Comparison of ENCODE assay signal across 10 mouse cellular contexts in genomic region chr11:22719570-22719969, GRCm38 (mm10).
DNase-seq lines count a peak whose midpoint lies in the region; ATAC-seq and TF ChIP-seq lines count a peak whose summit lies in the region.
"Had no signal": no experiment of that assay in that cellular context is flagged by ENCODE, and none has a peak within 500 bp of the region (broad histone marks: within the 10 kb centered on the region; RNA-seq: fewer than 3 reads in every experiment).

No protein-coding gene starts in this region.

- peak; percentile 2 for DNase-seq in hindbrain, embryonic 11.5 days (ENCODE audit: low spot score)
- peak; percentile 27 to 36 for DNase-seq in adrenal gland, postnatal 36 days
- peak in 1 of 2 experiments; percentile 12 for DNase-seq in left cerebral cortex, adult 2 months (ENCODE audit: extremely low spot score in 1 of 2, low spot score in 2 of 2)
- DNase-seq in testis, postnatal 10 days (ENCODE audit: low spot score) = no peak
- DNase-seq in retina, postnatal 1 day = no peak
- DNase-seq: cerebellum, postnatal 36 days; gastrocnemius, postnatal 10 days had no signal

- H3K36me3 ChIP-seq in hindbrain, embryonic 11.5 days (ENCODE audit: control insufficient read depth, insufficient read depth, low read length) = no peaks in the 10 kb centered on the region
- no peaks in the 10 kb centered on the region for H3K36me3 ChIP-seq in hindbrain, embryonic 16.5 days (ENCODE audit: control insufficient read depth, insufficient read depth, low read length)
- no peaks in the 10 kb centered on the region for H3K36me3 ChIP-seq in C2C12 (ENCODE audit: control insufficient read depth, insufficient read depth)

- TF ChIP-seq CTCF in C2C12 (IDR thresholded peaks at IDR 0.05; ENCODE audit: control insufficient read depth, insufficient read depth, insufficient read length) = no peak
- no peak for TF ChIP-seq CTCF in left cerebral cortex, adult 2 months (IDR thresholded peaks at IDR 0.05)

- H3K9ac ChIP-seq in hindbrain, embryonic 11.5 days (ENCODE audit: low read depth, low read length) = no peak overlapping the region
- H3K9ac ChIP-seq in hindbrain, embryonic 16.5 days (ENCODE audit: low read depth, low read length) = no peak overlapping the region

- no peak overlapping the region for H3K4me3 ChIP-seq in hindbrain, embryonic 11.5 days (ENCODE audit: low read depth, low read length)
- no peak overlapping the region for H3K4me3 ChIP-seq in hindbrain, embryonic 16.5 days (ENCODE audit: low read length)
- H3K4me3 ChIP-seq in C2C12 (ENCODE audit: insufficient read depth, poor library complexity, severe bottlenecking) = no peak overlapping the region
- H3K4me3 ChIP-seq in left cerebral cortex, adult 2 months = no peak overlapping the region

- no peak overlapping the region for H3K4me2 ChIP-seq in hindbrain, embryonic 11.5 days (replicated peaks; ENCODE audit: low read depth, low read length)
- no peak overlapping the region for H3K4me2 ChIP-seq in hindbrain, embryonic 16.5 days (ENCODE audit: low read length)

- no peak overlapping the region for H3K27ac ChIP-seq in hindbrain, embryonic 11.5 days (ENCODE audit: low read depth, low read length)
- H3K27ac ChIP-seq in hindbrain, embryonic 16.5 days (ENCODE audit: low read depth, low read length) = no peak overlapping the region
- peak overlapping the region; percentile 60 for H3K27ac ChIP-seq in left cerebral cortex, adult 2 months

- H3K9me3 ChIP-seq in hindbrain, embryonic 11.5 days (ENCODE audit: control insufficient read depth, low read length) = no peaks in the 10 kb centered on the region
- H3K9me3 ChIP-seq in hindbrain, embryonic 16.5 days (ENCODE audit: control insufficient read depth, low read length) = no peaks in the 10 kb centered on the region

- no peak for ATAC-seq in hindbrain, embryonic 11.5 days (ENCODE audit: low FRiP score)
- no peak for ATAC-seq in hindbrain, embryonic 16.5 days
- ATAC-seq in megakaryocyte, adult 5-6 weeks (ENCODE audit: poor library complexity, severe bottlenecking) = no peak

- no peaks in the 10 kb centered on the region for H3K79me3 ChIP-seq in C2C12 (ENCODE audit: low read depth)

- no peaks in the 10 kb centered on the region for H3K4me1 ChIP-seq in hindbrain, embryonic 11.5 days (replicated peaks; ENCODE audit: control insufficient read depth, insufficient read depth, low read length)
- no peaks in the 10 kb centered on the region for H3K4me1 ChIP-seq in hindbrain, embryonic 16.5 days (ENCODE audit: control insufficient read depth, insufficient read depth, low read depth, low read length)

- no peaks in the 10 kb centered on the region for H3K27me3 ChIP-seq in hindbrain, embryonic 11.5 days (ENCODE audit: control insufficient read depth, insufficient read depth, low read length)
- no peaks in the 10 kb centered on the region for H3K27me3 ChIP-seq in hindbrain, embryonic 16.5 days (replicated peaks; ENCODE audit: control insufficient read depth, insufficient read depth, low read length)
- H3K27me3 ChIP-seq in C2C12 (ENCODE audit: control insufficient read depth, insufficient read depth, insufficient read length) = no peaks in the 10 kb centered on the region

- intact Hi-C loops in left cerebral cortex, adult 2 months (cut with DNase I) = loop anchor here (5.0 kb wide), 1 partner anchor 128 kb away; no protein-coding TSS in a partner anchor

- H3ac ChIP-seq in C2C12 (ENCODE audit: control insufficient read depth, insufficient read length, low read depth) = no peak overlapping the region

- H3K79me2 ChIP-seq in C2C12 (ENCODE audit: control insufficient read depth, insufficient read depth) = no peaks in the 10 kb centered on the region

- 74% methylated on average over 4 of the region's 4 CpGs for WGBS in hindbrain, embryonic 11.5 days
- WGBS in hindbrain, embryonic 16.5 days = 75% methylated on average over 4 of the region's 4 CpGs

TF ChIP-seq in C2C12, 6 proteins besides CTCF, POLR2A, EP300 and RAD21:
- TF ChIP-seq MYOD1 (IDR thresholded peaks at IDR 0.05; ENCODE audit: control insufficient read depth, insufficient read length, low read depth) = no peak
- TF ChIP-seq FOSL1 (IDR thresholded peaks at IDR 0.05; ENCODE audit: insufficient read depth, low read length, poor library complexity, severe bottlenecking) = peak; percentile 48
- TF ChIP-seq MYOG (IDR thresholded peaks at IDR 0.05; ENCODE audit: control insufficient read depth, extremely low read depth, insufficient read length) = no peak
- TF ChIP-seq USF1 (IDR thresholded peaks at IDR 0.05; ENCODE audit: low read depth) = no peak
- TF ChIP-seq MAX (IDR thresholded peaks at IDR 0.05) = peak; percentile 35

Comparison
In these comparisons a context has a peak if more than half of its experiments do, and no peak if none do; other contexts are left out.
1. DNase-seq: peak in hindbrain, embryonic 11.5 days (single experiment) and adrenal gland, postnatal 36 days (2 of 2); none in testis, postnatal 10 days (single experiment) and retina, postnatal 1 day (single experiment).